Mouse (Mus musculus): ENCODE results near the gene Gm10382. TPM values are rescaled to one million over a fixed set of nuclear protein-coding genes. Genes with fewer than 3 reads are reported as not detected.

Gene Gm10382
- total and polyA plus RNA-seq, 3 experiments, result 0.65 to 0.96 TPM; not detected in 1

GRCm38 (mm10) chr5:125355650-125356049, 33.5 kb upstream of the Gm10382 start:
- no peak for TF ChIP-seq GABPA (IDR thresholded peaks at IDR 0.05; ENCODE audit: low read depth, low read length)
- Histone ChIP-seq H3K9me3 (replicated peaks; ENCODE audit: insufficient read depth, low read length) (no peaks in the 10 kb centered on the region), H3K36me3 (ENCODE audit: control insufficient read depth in 1 of 2, insufficient read depth in 2 of 2, low read length in 2 of 2) (peaks cover 0 to 4% of the 10 kb centered on the region in 2 experiments; a peak in 2 of 4 replicates), H3K27ac (ENCODE audit: control insufficient read depth, low read depth, low read length) (no peak overlapping the region), H3K4me1 (ENCODE audit: control insufficient read depth in 1 of 2, insufficient read depth in 2 of 2, low read length in 2 of 2) (peaks cover 0 to 16% of the 10 kb centered on the region in 2 experiments; a peak in 2 of 4 replicates), H3K4me3 (ENCODE audit: control insufficient read depth in 1 of 2, insufficient read depth in 1 of 2, low read depth in 2 of 2, low read length in 2 of 2) (no peak overlapping the region), H3K27me3 (ENCODE audit: control insufficient read depth in 1 of 2, insufficient read depth in 2 of 2, low read length in 2 of 2) (no peaks in the 10 kb centered on the region), H3K9ac (ENCODE audit: control insufficient read depth, low read depth, low read length, poor library complexity, severe bottlenecking) (no peak overlapping the region), H3K79me2 (ENCODE audit: control insufficient read depth, insufficient read depth, low read length, poor library complexity) (no peaks in the 10 kb centered on the region)
- no peak for DNase-seq (ENCODE audit: low read depth, low spot score)

GRCm38 (mm10) chr5:125357543-125358269, 31.4 kb upstream of the Gm10382 start:
- H3K4me3 ChIP-seq (ENCODE audit: control insufficient read depth in 1 of 2, insufficient read depth in 1 of 2, low read depth in 2 of 2, low read length in 2 of 2), result peak overlapping the region; percentile 36 to 47
- H3K27ac ChIP-seq (ENCODE audit: control insufficient read depth, low read depth, low read length), result peak overlapping the region; percentile 77
- H3K9me3 ChIP-seq (replicated peaks; ENCODE audit: insufficient read depth, low read length), result no peaks in the 10 kb centered on the region
- no peaks in the 10 kb centered on the region for H3K27me3 ChIP-seq (ENCODE audit: control insufficient read depth in 1 of 2, insufficient read depth in 2 of 2, low read length in 2 of 2)
- H3K36me3 ChIP-seq (ENCODE audit: control insufficient read depth in 1 of 2, insufficient read depth in 2 of 2, low read length in 2 of 2), result peaks cover 0 to 4% of the 10 kb centered on the region in 2 experiments; a peak in 2 of 4 replicates
- no peak for DNase-seq (ENCODE audit: low read depth, low spot score)
- peak overlapping the region; percentile 41 for H3K9ac ChIP-seq (ENCODE audit: control insufficient read depth, low read depth, low read length, poor library complexity, severe bottlenecking)
- TF ChIP-seq USF1 (IDR thresholded peaks at IDR 0.05; ENCODE audit: low read depth, low read length) (no peak), POLR2AphosphoS5 (IDR thresholded peaks at IDR 0.05; ENCODE audit: borderline replicate concordance, low read depth, low read length) (no peak), ZKSCAN1 (IDR thresholded peaks at IDR 0.05; ENCODE audit: low read depth, low read length) (no peak), MAFK (IDR thresholded peaks at IDR 0.05; ENCODE audit: borderline replicate concordance, low read depth, low read length) (no peak), GABPA (IDR thresholded peaks at IDR 0.05; ENCODE audit: low read depth, low read length) (no peak), ZNF384 (IDR thresholded peaks at IDR 0.05; ENCODE audit: low read depth, low read length) (peak; percentile 62), RAD21 (IDR thresholded peaks at IDR 0.05; ENCODE audit: low read depth, low read length) (no peak), MEF2A (IDR thresholded peaks at IDR 0.05; ENCODE audit: extremely low read depth, insufficient replicate concordance, low read depth, low read length, poor library complexity, severe bottlenecking) (no peak), SMC3 (IDR thresholded peaks at IDR 0.05; ENCODE audit: low read depth, low read length) (no peak), GATA1 (IDR thresholded peaks at IDR 0.05; ENCODE audit: low read depth, low read length) (no peak), MAZ (IDR thresholded peaks at IDR 0.05; ENCODE audit: low read depth, low read length) (no peak), MYB (IDR thresholded peaks at IDR 0.05; ENCODE audit: low read depth, low read length) (no peak), TBP (IDR thresholded peaks at IDR 0.05; ENCODE audit: low read depth, low read length) (0 out of 2 replicates have a peak, but pooled peaks have one; percentile 7), MYC (IDR thresholded peaks at IDR 0.05; ENCODE audit: low read depth, low read length) (no peak)
- no peaks in the 10 kb centered on the region for H3K79me2 ChIP-seq (ENCODE audit: control insufficient read depth, insufficient read depth, low read length, poor library complexity)
- H3K4me1 ChIP-seq (ENCODE audit: control insufficient read depth in 1 of 2, insufficient read depth in 2 of 2, low read length in 2 of 2), result peaks cover 0 to 11% of the 10 kb centered on the region in 2 experiments; a peak in 2 of 4 replicates

Measured in MEL (cell line).